Mouse (Mus musculus): ENCODE measurements around the gene Foxj1.

- TF ChIP-seq USF1 (IDR thresholded peaks at IDR 0.05; ENCODE audit: low read depth) (no peak), POLR2A (IDR thresholded peaks at IDR 0.05; ENCODE audit: insufficient read length, low read depth) (no peak), CEBPB (IDR thresholded peaks at IDR 0.05; ENCODE audit: insufficient read depth, poor library complexity, severe bottlenecking) (no peak), TCF3 (IDR thresholded peaks at IDR 0.05; ENCODE audit: insufficient read length, low read depth) (no peak), REST (IDR thresholded peaks at IDR 0.05; ENCODE audit: insufficient read depth, insufficient read length) (no peak), E2F4 (IDR thresholded peaks at IDR 0.05; ENCODE audit: insufficient read depth) (no peak), MYOG (IDR thresholded peaks at IDR 0.05; ENCODE audit: control insufficient read depth in 1 of 3, insufficient read depth in 1 of 3, insufficient read length in 2 of 3, low read depth in 2 of 3) (no peak), TCF12 (IDR thresholded peaks at IDR 0.05; ENCODE audit: insufficient read depth, poor library complexity, severe bottlenecking) (no peak), MAX (IDR thresholded peaks at IDR 0.05; ENCODE audit: low read depth) (no peak), SRF (IDR thresholded peaks at IDR 0.05; ENCODE audit: control insufficient read depth, insufficient read length, low read depth) (no peak)
Observed at GRCm38 (mm10) chr11:116337000-116337399, 1.8 kb upstream of the Foxj1 start.
